Mouse (Mus musculus) telencephalon, adult 2 months (tissue): ENCODE data around the gene Polq.

Experiments
- DNase-seq: peaks from one replicate; pipeline ENCODE4 v3.0.0-alpha.2; 2011; ENCODE audit warnings: low read depth, low spot score

Gene Polq

GRCm38 (mm10) chr16:37011061-37011921 is at the start of gene Polq:
TSS of gene Polq (plus strand) at chr16:37011786.
- peak; percentile 89 for DNase-seq

GRCm38 (mm10) chr16:36963415-36963814 is 48.2 kb upstream of the Polq start:
- DNase-seq = no peak

GRCm38 (mm10) chr16:36979127-36979526 is 32.5 kb upstream of the Polq start:
- DNase-seq = no peak

GRCm38 (mm10) chr16:36983796-36984195 is 27.8 kb upstream of the Polq start:
- no peak for DNase-seq

GRCm38 (mm10) chr16:36985636-36986042 is 25.9 kb upstream of the Polq start:
- DNase-seq = no peak

GRCm38 (mm10) chr16:36987399-36987798 is 24.2 kb upstream of the Polq start:
- DNase-seq = no peak

- DNase-seq = no peak
Measured at GRCm38 (mm10) chr16:36988066-36988465, 23.5 kb upstream of the Polq start.

GRCm38 (mm10) chr16:36989493-36989892 is 22.1 kb upstream of the Polq start:
- no peak for DNase-seq

GRCm38 (mm10) chr16:36989999-36990625 is 21.5 kb upstream of the Polq start, which contains the start of gene Fbxo40:
TSS of gene Fbxo40 (minus strand) at chr16:36990467.
- no peak for DNase-seq

GRCm38 (mm10) chr16:36997650-36998049 is 13.9 kb upstream of the Polq start:
- no peak for DNase-seq

GRCm38 (mm10) chr16:36999366-36999972 is 12.1 kb upstream of the Polq start:
- no peak for DNase-seq

GRCm38 (mm10) chr16:37009262-37009661 is 2.3 kb upstream of the Polq start:
- no peak for DNase-seq

- DNase-seq = peak; percentile 68
Measured at GRCm38 (mm10) chr16:37010370-37010769, 1.2 kb upstream of the Polq start.

- no peak for DNase-seq
Measured at GRCm38 (mm10) chr16:37011922-37012289, 320 bp downstream of the Polq start.

- DNase-seq = no peak
Measured at GRCm38 (mm10) chr16:37012336-37012735, 750 bp downstream of the Polq start.

- DNase-seq = no peak
Measured at GRCm38 (mm10) chr16:37027581-37027980, 16.0 kb downstream of the Polq start.

- DNase-seq = no peak
Measured at GRCm38 (mm10) chr16:37031996-37032395, 20.4 kb downstream of the Polq start.

GRCm38 (mm10) chr16:37034751-37035150 is 23.2 kb downstream of the Polq start:
- no peak for DNase-seq

GRCm38 (mm10) chr16:37059631-37060030 is 48.0 kb downstream of the Polq start:
- peak; percentile 42 for DNase-seq

- peak; percentile 32 for DNase-seq
Measured at GRCm38 (mm10) chr16:37061261-37061660, 49.7 kb downstream of the Polq start.

GRCm38 (mm10) chr16:37072354-37072753 is 60.8 kb downstream of the Polq start:
- DNase-seq = no peak

- DNase-seq = no peak
Measured at GRCm38 (mm10) chr16:37089648-37090047, 78.1 kb downstream of the Polq start.
